Mouse (Mus musculus) testis, postnatal 14 days (tissue): Measurements from ENCODE around the gene Ep400.
A peak's percentile ranks its signal among the peaks of the same experiment; 100 is the strongest.

Source experiments
- DNase-seq: peaks from one replicate; pipeline ENCODE4 v3.0.0; 2021; ENCODE audit warnings: low spot score

The Ep400 gene

DNA sequence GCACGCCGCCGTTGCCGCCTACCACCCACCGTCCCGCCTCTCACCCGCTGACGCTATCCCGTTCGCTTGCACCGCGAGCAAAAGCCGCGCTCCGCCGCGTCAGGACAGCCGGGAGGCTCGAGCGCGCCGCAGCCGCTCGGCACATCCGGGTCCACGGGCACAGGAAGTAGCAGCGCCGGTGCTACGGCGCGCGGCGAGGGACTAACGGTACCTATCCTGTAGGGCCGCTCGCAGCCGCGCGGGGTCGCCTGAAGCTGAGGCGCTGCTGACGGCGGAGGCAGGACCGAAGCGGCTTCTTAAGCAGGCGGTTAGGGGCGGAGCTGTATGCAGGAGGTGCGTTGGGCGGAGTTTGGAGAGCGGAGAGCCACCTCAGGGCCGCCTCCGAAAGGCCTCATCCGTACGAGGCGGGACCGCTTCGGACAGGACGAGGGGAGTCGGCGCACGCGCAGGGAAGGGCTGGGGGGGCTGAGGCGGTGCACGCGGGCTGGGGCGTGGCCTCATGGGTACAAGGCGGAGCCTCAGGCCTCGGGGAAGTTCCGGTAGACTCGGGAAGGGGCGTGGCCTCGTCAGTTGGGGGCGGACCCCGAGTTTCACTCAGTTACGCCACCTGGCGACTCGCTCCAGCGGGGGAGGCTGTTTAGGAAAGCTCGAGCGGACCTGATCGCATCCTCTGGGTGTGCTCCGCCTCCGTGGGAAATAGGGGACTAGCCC, at the start of gene Ep400:
Gene Ep400 (minus strand): TSS at position 270 of the 711 bp plus-strand sequence.
- peak; percentile 100 for DNase-seq

DNA sequence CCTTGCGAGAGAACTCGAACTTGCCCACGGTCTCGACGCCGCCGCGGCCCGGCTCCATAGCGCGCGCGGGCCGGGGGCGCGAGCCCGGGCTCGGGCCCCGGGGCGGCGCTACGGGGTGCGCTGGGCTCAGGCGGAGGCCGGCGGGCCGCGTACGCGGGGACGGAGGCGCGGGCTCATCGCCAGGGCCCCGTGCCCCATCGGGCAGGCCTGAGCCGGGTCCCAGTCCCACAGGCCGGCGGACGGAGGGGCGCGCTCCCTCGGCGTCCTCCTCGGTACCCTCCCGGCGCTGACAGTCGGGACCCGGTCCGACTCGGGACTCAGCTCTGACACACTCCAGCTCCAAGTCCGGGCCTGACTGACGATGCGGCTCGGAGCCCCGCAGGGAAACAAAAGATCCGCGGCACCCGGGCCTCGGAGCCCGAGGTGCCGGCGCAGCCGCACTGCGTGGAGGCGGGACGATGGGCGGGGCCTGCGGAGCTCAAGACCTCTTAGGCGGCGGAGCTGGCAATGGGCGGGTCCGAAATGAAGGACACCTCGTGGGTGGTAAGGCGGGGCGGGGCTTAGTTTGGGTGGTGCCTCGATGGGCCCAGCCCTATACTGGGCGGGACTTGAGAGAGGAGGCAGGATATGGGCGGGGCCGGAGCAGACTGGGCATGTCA, 39.3 kb upstream of the Ep400 start, which contains the start of gene Ulk1:
Gene Ulk1 (minus strand): TSS at position 431 of the 659 bp plus-strand sequence.
- peak; percentile 100 for DNase-seq

DNA sequence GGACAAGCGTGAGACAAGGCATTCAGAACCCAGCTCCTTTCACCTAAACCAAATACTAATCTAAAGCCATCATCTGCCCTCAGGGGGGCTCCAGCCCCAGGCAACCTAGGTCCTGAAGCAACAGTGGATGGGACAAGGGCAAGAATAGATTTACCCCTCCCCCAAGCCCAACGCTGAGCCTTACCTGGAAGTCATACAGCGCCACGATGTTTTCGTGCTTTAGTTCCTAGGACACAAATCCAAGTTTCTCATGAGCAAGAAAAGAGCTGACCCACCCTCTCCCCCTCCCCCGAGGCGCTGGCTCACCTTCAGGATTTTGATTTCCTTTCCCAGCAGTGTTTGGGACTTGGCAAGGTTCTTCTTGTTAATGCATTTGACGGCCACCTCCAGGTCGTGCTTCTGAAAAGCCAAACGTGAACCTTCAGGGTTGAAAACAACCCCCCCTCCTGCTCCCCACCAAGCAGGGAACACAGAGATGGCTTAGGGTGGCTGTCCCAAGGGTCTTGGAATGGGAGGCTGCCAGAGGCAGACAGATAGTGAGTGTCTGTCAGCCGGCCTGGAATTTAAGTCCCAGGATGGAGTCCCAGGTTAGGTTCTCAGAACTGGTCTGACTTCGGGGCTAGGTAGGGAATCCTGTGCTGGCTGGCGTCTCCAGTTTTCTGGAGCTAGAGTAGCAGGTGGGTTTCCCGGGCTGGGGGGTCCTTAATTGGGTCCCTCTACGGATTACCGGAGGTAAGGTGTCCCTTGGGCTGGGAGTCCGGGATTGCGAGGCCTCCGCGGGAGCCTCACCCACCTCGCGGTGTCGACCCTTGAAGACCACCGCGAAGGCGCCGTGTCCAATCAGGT, 38.5 kb upstream of the Ep400 start:
- DNase-seq = peak; percentile 53

DNA sequence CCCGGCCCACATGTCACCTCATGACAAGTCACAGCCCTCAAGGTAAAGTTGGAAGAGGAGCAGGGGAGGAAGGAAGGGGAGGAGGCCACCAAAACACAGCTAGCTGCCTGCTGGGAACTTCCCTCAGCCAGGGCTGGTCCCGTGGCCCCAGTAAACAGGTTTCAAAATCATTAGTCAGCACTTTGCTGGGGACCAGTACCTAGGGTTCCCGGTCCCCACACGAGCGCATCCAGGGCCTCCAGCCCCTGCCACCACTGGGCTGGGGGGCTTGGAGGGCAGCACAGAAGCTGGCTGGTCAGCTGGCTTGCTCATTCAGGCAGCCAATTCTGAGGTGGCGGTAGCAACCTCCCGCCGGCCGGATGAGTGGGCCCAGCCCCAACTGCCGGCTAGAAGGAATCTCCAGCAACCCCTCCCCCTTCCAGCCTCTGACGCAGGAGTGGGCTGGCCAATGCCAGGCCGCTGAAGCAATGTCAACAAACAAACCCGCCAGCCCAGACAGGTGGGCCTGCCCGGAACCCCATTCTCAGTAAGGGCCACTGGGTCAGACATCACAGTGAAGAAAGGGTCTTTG, 37.6 kb upstream of the Ep400 start:
- peak; percentile 72 for DNase-seq

DNA sequence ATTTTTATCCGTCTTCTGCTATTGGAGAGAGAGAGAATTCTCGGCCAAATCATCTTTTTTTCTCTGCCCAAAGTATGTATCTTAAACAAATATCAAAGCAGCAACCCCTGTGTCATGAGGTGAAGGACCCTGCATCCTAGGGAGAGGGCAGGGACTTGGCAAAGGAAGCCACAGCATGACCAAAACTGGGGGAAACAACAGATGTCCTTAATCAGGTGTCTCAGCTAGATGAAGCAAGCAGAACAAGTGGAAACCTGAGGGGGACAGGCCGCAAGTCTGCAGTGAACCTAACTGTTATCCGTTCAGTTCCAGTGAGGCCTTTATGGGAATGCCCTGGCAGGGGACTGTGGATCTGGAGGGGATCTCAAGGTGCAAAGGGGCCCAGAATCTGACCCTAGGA, 36.9 kb upstream of the Ep400 start:
- no peak for DNase-seq

DNA sequence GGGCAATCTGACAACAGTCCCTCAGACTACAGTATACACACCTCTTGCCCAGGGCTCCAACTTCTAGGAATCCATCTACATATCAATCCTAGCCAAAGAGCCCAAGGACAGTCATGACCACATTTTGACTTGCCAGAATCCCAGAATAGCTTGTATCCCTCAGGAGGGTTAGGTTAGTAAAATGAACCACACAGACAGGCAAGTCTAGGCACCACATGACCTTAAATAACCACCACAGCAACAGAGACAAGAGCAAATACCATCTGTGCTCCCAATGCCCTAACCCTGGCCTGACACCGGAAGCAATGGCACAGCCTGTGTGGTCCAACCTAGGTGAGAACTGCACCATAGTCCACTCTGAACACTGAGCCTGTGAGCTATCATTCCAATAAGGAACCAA, 36.2 kb upstream of the Ep400 start:
- no peak for DNase-seq

DNA sequence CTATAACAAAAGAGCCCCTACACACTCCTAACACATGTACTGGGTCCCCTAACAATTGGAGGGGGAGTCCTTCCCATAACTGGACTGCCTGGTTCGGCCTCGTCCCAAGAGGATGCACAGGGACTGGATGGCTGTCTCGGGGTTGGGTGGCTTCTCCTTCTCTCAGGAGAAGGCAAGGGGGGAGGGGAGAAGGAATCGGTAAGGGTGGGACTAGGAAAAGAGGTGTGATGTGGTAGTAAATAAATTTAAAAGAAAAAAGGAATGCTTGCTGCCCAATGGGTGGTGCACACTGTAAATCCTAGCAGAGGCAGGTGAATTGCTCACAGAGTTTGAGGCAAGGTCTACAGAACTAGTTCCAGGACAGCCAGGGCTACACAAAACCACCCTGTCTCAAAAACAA, 35.6 kb upstream of the Ep400 start:
- DNase-seq = no peak

DNA sequence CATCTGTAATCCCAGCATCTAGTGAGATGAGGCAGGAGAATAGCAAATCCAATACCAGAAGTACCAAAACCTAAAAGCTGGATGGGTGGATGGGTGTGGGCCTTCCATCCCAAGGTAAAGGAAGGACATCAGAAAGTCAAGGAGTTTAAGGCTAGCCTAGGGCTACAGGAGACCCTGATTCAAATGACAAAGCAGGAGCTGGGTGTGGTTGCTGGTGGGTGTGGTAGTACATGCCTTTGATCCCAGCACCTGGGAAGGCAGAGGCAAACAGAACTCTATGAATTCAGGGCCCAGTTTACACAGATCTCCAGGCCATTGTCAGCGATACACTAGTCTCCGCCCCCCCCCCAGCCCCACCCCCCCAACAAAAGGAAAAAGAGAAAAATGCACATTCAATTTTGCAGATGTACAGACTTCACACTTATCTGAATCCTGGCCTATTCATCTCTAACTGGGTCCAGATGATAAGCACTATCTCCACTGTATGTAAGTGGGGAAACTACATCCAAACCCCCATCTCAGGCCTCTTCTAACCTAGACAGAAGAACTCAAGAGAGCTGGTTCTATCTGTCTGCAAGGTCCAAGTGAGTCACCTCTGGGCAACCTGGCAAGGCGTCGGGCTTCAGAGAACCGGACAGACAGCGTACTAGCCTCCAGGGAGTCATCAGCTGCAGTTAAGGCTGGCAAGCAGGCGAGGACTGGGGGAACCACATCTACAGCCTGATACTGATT, 33.7 kb upstream of the Ep400 start:
- no peak for DNase-seq

DNA sequence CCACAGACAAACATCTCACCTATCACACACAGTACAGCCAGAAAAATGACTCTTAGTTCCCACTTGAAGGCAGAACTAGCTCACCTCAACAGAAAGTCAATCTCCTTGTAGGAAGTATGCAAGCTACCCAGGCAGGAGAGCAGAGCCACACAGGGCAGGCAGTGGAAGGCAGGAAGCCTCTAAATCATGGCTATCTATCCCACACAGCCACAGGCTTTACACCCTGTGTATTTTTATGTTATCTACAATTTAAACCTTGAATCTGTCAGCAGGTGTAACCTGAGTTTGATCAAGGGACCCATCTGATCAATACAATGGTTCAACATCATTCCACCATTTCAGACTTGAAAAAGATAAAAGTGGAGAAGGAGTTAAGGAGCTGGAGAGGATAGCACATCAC, 32.3 kb upstream of the Ep400 start:
- no peak for DNase-seq

DNA sequence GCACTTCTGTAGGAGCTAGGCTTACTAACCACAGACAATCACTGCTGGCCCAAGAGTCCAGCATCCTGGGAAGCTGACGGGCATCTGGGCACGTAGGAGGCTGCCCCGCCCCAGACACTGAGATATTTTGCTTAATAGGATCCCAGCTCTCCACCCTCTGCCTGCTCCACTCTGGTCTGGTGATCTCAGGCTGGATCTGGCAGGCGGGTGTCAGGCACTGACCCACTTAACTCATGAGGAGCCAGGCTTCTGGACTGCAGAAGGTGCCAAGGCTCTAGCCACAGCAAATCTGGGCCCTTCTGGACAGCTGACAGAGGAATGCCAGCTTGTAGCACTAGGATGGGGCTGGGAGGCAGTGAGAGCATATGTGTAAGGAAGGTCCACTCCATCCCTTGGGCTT, 31.7 kb upstream of the Ep400 start:
- no peak for DNase-seq

DNA sequence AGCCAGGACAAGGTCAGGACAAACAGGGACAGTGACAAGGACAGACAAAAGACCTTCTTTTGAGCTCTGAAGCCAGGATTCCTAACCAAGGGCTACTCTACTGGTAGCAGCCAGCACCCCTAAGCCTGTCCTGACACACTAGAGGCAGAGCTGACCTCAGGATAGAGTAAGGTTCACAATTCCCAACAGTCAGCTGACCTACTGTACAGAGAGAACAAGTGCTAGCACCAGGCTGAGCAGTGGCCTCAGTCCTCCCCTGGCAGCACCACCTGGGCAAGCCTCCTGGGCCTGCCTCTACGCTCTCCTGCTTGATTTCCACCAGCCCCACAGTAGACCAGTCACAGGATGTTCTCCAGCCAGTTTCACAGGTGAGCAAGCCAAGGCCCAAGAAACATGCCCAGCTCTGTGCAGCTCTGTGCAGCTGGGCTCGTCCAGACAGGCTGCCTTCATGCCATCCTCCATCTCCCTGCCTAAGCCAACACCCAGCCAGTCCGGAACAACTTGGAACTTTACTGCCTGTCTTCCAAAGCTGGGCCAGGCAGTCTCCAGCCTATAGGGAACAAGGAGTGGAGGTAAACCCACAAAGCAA, 30.6 kb upstream of the Ep400 start:
- DNase-seq = no peak

DNA sequence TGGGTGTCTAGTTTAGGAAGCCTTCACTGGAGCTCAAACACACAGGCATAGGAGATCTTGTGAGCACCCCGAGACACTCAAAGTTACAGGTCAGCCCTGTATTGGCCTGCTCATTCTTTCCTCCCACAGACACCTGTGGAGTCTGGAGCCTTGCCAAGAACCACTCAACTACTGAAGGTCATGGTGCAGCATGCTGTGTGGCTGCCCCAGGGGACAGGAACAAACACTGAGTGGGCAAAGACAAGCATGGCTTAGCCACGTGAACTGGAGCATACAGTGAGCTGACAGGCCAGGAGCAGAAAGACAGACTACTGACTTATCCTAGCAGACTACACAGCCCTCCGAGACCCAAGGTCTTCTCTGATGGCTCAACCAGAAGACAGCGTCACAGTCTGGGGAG, 27.2 kb upstream of the Ep400 start:
- no peak for DNase-seq

DNA sequence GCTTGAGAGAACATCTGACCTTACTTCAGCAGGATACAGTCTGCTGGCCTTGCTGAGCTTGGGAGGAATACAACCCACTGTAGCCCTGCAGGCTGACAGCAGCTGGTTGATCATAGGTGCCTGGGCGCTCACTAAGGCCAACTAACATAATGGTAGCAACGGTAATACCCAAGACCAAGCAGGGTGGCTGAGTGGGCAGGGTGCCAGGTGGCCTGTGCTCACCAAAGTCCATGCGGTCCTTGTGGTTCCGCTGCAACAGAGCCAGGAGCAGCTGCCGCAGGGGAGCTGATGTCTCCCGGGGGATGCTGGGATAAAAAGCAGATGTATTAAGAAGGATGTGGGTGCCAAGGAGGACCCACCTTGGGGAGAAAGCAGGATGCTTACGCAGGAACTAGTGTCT, 23.8 kb upstream of the Ep400 start:
- no peak for DNase-seq

DNA sequence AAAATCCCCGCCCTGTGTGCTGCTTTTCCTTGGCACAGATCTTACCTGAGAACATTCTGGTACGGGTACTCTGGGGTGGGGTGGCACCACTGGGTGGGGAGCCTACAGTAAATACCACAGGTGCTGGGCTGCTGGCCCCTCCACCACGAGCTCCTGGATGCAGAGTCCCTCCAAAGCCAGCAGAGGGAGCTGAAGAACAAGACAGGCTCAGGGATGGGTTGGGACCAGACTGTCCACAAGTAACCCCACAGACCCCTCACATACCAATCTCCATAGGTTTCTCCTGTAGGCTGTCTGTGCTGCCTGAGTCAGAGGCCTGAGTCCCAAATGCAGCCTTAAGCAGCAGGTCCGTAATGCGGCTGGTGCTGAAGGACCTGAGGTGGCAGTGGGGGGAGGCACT, 18.2 kb upstream of the Ep400 start:
- no peak for DNase-seq

DNA sequence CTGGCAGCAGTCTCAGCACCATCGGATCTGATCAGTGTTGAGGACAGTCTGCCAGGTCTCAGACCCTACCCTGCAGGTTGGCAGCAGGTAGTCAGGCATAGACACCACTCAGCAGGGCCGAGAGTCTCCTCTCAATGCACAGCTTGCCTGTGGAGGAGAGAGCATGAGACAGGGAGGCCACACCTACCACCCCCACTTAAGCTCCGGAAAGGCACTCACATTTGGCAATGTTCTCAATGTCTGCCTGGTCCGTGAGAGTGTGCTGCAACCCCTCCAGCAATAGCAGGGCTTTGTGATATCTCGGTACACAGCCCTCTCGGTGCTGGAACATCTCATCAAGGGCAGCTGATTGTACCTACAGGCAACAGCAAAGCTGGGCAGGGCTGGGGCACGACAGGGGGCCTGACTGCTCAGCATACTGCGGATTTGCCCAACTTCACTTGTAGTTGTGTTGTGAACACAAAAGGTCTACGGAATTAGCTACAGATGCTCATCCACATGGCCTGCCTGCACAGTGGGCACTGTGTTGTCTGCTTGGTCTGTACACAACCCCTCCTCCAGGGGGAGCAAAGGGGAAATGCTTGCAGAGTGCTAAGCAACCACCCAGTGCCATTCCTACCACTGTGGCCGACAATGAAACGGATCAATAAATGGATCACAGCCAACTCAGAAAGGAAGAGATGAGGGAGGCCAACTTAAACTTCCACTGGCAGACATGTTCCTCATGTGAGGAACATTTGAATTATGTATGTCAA, 15.7 kb upstream of the Ep400 start:
- DNase-seq = no peak

DNA sequence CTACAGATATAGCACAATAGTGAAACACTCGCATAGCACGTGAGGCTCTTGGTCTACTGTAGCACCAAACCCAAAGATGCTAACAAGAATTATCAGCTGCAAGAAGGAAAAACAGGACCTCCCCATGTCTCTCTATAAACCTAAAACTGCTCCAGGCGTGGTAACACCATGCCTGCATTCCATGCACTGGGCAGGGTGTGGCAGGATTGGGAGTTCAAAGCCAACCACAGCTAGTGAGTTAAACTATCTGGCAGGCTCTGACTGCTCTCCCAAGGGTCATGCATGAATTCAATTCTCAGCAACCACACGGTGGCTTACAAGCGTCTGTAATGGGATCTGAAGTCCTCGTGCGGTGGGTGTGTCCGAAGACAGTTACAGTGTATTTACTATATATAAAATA, 12.6 kb upstream of the Ep400 start:
- DNase-seq = no peak

DNA sequence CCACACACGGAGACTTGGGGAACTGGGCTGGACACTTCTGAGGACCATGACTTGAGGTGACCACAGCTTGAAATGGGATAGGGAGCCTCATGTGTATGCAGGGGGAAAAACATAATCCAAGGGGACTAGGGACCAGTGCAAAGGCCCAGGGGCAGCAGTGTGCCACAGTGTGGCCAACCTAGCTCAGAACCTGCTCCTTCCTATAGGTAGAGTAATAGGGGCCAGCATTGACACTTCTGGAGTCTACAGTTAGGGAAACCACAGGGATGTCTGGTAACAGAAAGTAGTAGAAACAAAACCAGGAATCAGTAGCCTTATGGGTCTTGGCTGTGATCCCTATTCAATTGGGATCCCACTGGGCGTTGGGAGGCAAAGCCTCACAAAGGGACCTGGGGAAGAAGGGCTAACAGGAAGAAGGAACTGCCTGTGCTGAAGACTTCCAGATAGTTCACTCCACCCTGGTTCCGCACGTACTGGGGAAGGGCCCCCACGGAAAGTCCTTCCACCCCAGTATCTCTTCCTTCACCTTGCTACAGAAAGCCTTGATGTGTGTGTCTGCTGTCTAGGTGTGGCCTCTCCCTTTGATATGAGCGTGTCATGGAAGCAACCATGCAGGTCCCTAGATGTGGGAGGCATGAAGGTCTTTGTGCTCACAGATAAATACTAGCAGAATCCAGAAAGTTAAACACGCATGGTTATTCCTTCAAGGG, 11.2 kb upstream of the Ep400 start:
- DNase-seq = no peak

DNA sequence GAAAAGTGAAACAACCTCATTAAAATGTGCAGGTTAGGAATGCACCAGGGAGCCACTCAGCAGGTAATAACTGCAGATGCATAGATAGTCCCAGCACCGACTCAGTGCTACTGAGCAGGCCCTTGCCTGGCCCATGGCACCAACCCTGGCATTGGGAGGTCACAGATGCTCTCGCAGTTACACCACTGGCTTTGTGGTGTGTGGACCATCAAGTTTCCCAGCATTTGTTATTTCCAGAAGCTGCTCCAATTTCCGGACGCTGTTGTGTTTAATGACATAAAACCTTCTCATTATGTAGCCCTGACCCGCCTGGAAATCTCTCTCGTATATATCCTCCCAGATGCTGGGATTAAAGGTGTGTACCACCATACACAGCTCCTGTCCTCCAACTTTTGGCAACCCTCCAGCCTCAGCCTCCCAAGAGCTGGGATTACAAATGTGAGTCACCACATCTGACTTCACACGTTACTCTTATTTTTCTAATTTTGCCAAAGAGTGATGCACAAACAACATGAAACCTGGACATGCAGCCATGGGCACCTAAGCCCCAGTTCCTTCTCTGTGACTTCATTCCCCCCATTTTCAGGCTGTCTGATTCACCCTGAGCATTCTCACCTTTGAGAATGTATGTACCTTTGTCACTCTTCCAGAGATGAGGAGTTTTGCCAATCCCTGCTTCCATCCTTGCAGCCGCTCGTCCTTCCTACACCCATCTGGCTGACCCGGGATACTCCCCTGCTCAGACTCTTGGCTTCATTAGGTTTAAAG, 10.4 kb upstream of the Ep400 start:
- no peak for DNase-seq

DNA sequence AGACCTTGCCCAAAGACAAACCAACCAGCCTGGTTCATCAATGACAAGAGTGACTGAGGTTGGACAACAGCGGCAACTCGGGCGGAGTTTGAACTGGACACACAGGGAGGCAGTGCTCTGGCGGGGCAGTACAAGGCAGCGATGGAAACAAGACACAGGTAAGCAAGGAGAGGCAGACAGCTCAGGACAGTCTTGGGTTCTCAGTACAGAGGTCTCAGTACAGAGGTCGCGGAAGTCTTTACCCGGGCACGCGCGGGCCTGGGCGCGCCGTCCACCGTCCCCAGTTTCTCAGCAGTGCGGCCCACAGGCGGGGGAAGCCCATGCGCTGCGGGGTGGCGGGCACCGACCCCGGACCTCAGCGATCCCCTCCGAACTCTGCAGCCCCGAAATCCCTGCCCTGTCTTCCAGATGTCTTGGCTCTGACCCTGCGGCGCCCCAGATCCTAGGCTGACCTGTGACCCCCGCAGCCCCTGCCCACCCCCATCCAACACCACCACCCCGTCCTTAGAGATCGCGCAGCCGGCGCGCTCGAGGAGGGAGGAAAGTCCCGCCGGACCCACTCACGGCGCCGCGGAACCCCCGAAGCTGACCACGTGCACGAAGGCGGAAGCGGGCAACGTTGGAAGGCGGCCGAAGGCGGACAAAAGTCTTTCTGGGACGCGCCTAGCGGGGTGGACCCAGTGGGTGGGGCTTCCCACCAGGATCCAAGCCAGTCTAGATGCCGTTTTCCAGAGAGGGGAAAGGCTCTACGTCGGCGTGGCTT, 9.7 kb upstream of the Ep400 start, which contains the start of gene Pus1:
Gene Pus1 (minus strand): TSS at position 662 of the 763 bp plus-strand sequence.
- peak; percentile 90 for DNase-seq
